Mouse (Mus musculus): ENCODE results near the gene Nup133. TPM values are rescaled to one million over a fixed set of nuclear protein-coding genes. Genes with fewer than 3 reads are reported as not detected.

The Nup133 gene
- polyA plus RNA-seq, 1 experiment from 2014 or later = 26.4 TPM

DNA sequence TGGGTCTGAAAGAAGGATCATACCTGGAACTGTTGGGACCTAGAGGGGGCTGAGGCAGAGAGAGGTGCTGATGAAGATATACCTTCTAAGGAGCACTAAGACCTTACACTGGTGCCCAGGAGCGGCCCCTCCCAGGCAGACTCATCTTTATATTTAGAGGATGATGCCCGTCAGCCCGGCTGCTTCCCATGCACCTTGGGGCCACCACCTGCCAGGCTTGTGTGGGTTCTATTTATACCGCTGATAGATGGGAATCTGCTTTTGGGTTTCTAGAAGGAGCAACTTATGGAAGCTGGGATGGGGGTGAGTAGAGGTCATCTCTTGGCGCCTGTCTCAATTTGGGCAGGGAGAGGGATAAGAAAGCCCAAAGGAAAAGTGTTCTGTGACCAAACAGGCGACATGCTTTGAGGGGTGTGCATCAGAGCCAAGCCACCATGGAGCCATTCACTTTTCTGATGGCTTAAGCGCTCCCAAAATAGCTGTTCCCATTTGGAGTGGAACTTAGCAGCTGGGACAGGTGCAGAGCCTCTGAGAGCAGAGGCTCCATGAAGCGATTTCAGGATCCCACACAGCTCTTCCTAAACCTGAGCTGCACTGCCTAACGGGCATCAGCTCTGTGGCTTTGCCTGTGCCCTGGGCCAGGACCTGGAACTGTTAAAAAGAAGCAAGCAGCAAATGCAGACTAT is 53.2 kb downstream of the Nup133 start:
- H3K4me3 ChIP-seq (ENCODE audit: low read length) = no peak overlapping the region
- ATAC-seq = no peak
- H3K9me3 ChIP-seq (ENCODE audit: control insufficient read depth, low read length) = no peaks in the 10 kb centered on the region
- no peaks in the 10 kb centered on the region for H3K36me3 ChIP-seq (ENCODE audit: control insufficient read depth, insufficient read depth, low read length)
- WGBS = 66% methylated on average over 9 of the region's 9 CpGs
- no peak overlapping the region for H3K9ac ChIP-seq (ENCODE audit: low read depth, low read length)
- no peak overlapping the region for H3K27ac ChIP-seq (ENCODE audit: low read length)
- peaks cover 10% of the 10 kb centered on the region for H3K4me1 ChIP-seq (ENCODE audit: control insufficient read depth, insufficient read depth, low read length)
- H3K4me2 ChIP-seq (ENCODE audit: low read depth, low read length) = peak overlapping the region; percentile 23; the same call in 1 of the 2 replicates
- H3K27me3 ChIP-seq (replicated peaks; ENCODE audit: control insufficient read depth, insufficient read depth, low read length) = peaks cover 42% of the 10 kb centered on the region

DNA sequence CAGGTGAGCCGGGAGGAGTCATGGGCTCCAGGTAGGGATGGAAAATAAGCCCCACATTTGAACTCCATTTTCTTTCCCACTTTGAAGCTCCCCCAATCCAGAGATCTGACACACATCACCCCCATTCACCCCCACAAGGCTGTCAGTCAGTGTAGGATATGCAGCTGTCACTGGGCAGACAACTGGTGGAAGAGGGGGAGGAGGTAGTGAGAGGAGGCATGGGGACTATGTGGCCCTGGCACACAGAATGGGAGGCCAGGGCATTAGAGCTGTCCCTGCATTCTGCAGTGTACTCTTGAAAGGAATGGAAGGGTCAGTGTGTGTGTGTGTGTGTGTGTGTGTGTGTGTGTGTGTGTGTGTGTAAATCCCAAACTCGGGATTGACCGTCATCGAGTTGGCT is 53.8 kb downstream of the Nup133 start:
- Histone ChIP-seq H3K9ac (ENCODE audit: low read depth, low read length) (no peak overlapping the region), H3K36me3 (ENCODE audit: control insufficient read depth, insufficient read depth, low read length) (no peaks in the 10 kb centered on the region), H3K9me3 (ENCODE audit: control insufficient read depth, low read length) (no peaks in the 10 kb centered on the region), H3K27ac (ENCODE audit: low read length) (no peak overlapping the region), H3K4me2 (ENCODE audit: low read depth, low read length) (no peak overlapping the region), H3K4me1 (ENCODE audit: control insufficient read depth, insufficient read depth, low read length) (peaks cover 10% of the 10 kb centered on the region), H3K27me3 (replicated peaks; ENCODE audit: control insufficient read depth, insufficient read depth, low read length) (peaks cover 48% of the 10 kb centered on the region), H3K4me3 (ENCODE audit: low read length) (no peak overlapping the region)
- 81% methylated on average over 4 of the region's 4 CpGs for WGBS
- ATAC-seq = no peak

DNA sequence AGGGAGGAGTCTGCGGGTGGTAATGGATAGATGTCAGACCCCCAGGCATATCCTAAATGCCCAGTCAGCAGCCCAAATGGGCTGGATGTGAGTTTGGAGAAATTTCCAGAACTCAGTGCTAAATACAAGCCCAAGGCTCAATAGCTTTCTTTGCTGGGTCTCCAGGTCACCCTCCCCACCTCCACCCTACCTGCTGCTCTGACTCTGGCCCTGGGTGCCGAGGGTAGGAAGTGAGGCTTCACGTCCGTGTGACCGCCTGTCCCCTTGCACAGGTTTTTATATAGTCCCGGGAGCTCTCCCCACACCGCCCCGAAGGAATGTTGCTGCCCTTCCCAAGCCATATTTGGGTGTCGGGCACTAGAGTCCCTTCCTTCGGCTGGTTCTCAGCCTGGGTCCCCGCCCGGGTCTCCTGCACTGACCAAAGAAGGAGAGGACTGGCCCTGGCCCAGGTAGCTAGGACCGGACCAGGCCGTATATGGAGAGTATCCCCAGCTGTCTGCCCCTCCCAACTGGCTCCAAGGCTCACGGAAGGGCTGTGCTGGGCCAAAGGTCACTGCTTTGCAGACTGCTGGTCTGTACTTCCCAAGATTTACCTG is 54.5 kb downstream of the Nup133 start, which contains the start of gene Acta1:
Acta1 (minus strand) TSS at position 250 of the 596 bp plus-strand sequence.
- Histone ChIP-seq H3K4me3 (ENCODE audit: low read length) (no peak within 1 kb of the TSS), H3K4me1 (ENCODE audit: control insufficient read depth, insufficient read depth, low read length) (peaks cover 10% of the 10 kb centered on the region), H3K27ac (ENCODE audit: low read length) (no peak within 1 kb of the TSS), H3K9me3 (ENCODE audit: control insufficient read depth, low read length) (no peaks in the 10 kb centered on the region), H3K36me3 (ENCODE audit: control insufficient read depth, insufficient read depth, low read length) (no peaks in the 10 kb centered on the region), H3K9ac (ENCODE audit: low read depth, low read length) (no peak within 1 kb of the TSS), H3K4me2 (ENCODE audit: low read depth, low read length) (no peak within 1 kb of the TSS), H3K27me3 (replicated peaks; ENCODE audit: control insufficient read depth, insufficient read depth, low read length) (peaks cover 49% of the 10 kb centered on the region)
- 24% methylated on average over 15 of the region's 15 CpGs for WGBS
- ATAC-seq = peak; percentile 43; the same call in 1 of the 2 replicates

DNA sequence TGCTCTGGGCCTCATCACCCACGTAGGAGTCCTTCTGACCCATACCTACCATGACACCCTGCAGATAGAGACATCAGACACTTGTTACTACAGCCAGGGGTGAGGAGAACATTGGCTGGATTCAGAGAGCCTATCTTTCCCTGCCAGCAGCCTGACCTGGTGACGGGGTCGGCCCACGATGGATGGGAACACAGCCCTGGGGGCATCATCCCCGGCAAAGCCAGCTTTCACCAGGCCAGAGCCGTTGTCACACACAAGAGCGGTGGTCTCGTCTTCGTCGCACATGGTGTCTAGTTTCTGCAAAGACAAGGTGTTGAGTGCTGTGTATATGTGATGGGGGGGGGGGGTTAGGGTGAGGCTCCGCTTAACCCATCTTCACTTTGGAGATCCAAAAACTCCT is 55.7 kb downstream of the Nup133 start:
- peaks cover 10% of the 10 kb centered on the region for H3K4me1 ChIP-seq (ENCODE audit: control insufficient read depth, insufficient read depth, low read length)
- H3K9ac ChIP-seq (ENCODE audit: low read depth, low read length) = no peak overlapping the region
- H3K27ac ChIP-seq (ENCODE audit: low read length) = no peak overlapping the region
- H3K27me3 ChIP-seq (replicated peaks; ENCODE audit: control insufficient read depth, insufficient read depth, low read length) = peaks cover 49% of the 10 kb centered on the region
- no peak overlapping the region for H3K4me2 ChIP-seq (ENCODE audit: low read depth, low read length)
- 76% methylated on average over 11 of the region's 11 CpGs for WGBS
- no peak for ATAC-seq
- H3K36me3 ChIP-seq (ENCODE audit: control insufficient read depth, insufficient read depth, low read length) = no peaks in the 10 kb centered on the region
- no peak overlapping the region for H3K4me3 ChIP-seq (ENCODE audit: low read length)
- no peaks in the 10 kb centered on the region for H3K9me3 ChIP-seq (ENCODE audit: control insufficient read depth, low read length)

DNA sequence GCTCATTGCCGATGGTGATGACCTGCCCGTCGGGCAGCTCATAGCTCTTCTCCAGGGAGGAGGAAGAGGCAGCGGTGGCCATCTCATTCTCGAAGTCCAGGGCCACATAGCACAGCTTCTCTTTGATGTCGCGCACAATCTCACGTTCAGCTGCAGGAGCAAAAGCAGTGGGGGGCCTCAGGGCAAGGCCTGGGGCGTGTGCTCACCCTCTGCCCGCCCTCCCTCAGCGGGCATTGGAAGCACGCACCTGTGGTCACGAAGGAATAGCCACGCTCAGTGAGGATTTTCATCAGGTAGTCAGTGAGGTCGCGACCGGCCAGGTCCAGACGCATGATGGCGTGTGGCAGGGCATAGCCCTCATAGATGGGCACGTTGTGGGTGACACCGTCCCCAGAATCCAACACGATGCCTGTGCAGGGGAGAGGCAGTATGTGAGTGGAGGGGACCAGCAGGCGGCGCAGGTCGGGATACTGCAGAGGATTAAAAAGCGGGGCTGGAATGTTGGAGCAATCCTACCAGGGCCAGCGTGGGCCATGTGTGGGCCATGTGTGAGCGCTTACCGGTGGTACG is 56.4 kb downstream of the Nup133 start:
- Histone ChIP-seq H3K9ac (ENCODE audit: low read depth, low read length) (no peak overlapping the region), H3K4me2 (ENCODE audit: low read depth, low read length) (no peak overlapping the region), H3K4me3 (ENCODE audit: low read length) (0 out of 2 replicates have a peak overlapping the region, but pooled peaks have one; percentile 31), H3K27me3 (replicated peaks; ENCODE audit: control insufficient read depth, insufficient read depth, low read length) (peaks cover 49% of the 10 kb centered on the region), H3K27ac (ENCODE audit: low read length) (no peak overlapping the region), H3K36me3 (ENCODE audit: control insufficient read depth, insufficient read depth, low read length) (no peaks in the 10 kb centered on the region), H3K4me1 (ENCODE audit: control insufficient read depth, insufficient read depth, low read length) (peaks cover 10% of the 10 kb centered on the region), H3K9me3 (ENCODE audit: control insufficient read depth, low read length) (no peaks in the 10 kb centered on the region)
- 13% methylated on average over 30 of the region's 30 CpGs for WGBS
- no peak for ATAC-seq

DNA sequence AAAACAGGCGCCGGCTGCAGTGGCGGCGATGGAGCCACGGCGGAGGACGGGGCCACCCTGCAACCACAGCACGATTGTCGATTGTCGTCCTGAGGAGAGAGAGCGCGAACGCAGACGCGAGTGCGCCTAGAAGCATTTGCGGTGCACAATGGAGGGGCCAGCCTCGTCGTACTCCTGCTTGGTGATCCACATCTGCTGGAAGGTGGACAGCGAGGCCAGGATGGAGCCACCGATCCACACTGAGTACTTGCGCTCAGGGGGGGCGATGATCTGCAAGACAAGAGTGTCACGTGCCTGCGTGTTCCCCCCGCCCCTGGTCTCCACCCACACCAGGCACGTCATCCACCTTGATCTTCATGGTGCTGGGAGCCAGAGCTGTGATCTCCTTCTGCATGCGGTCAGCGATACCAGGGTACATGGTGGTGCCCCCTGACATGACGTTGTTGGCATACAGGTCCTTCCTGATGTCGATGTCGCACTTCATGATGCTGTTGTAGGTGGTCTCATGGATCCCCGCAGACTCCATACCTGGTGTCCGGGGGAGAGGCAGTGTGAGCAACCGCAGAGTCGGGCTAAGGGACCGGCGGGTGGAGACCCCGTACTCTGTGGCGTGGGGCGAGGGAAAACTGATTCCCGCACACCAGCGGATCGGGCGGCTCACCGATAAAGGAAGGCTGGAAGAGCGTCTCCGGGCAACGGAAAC is 57.0 kb downstream of the Nup133 start:
- Histone ChIP-seq H3K4me1 (ENCODE audit: control insufficient read depth, insufficient read depth, low read length) (peaks cover 10% of the 10 kb centered on the region), H3K9me3 (ENCODE audit: control insufficient read depth, low read length) (no peaks in the 10 kb centered on the region), H3K36me3 (ENCODE audit: control insufficient read depth, insufficient read depth, low read length) (no peaks in the 10 kb centered on the region), H3K27ac (ENCODE audit: low read length) (no peak overlapping the region), H3K27me3 (replicated peaks; ENCODE audit: control insufficient read depth, insufficient read depth, low read length) (peaks cover 49% of the 10 kb centered on the region), H3K4me3 (ENCODE audit: low read length) (peak overlapping the region; percentile 31), H3K4me2 (ENCODE audit: low read depth, low read length) (peak overlapping the region; percentile 43), H3K9ac (ENCODE audit: low read depth, low read length) (no peak overlapping the region)
- no peak; the same call in 1 of the 2 replicates for ATAC-seq
- 1% methylated on average over 49 of the region's 49 CpGs for WGBS

DNA sequence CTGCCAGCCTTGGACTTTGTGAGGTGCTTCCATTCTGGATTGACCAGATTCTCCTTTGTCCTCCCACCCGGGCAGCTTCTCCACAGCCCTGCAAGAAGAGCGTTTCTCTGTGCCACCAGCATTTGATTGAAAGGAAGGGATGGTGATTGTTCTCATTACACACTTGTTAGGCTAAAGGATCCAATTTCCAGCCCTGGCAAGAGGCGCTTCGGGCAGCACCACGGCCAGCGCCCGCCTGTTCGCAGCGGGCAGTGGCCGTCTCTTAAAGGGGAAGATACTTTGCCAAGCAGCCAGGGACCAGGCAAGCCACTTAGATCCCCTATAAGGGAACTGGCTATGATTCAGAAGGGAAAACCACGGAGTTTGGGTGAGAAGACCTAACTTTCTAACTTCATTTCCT is 57.8 kb downstream of the Nup133 start:
- peak overlapping the region; percentile 43 for H3K4me2 ChIP-seq (ENCODE audit: low read depth, low read length)
- H3K27ac ChIP-seq (ENCODE audit: low read length) = no peak overlapping the region
- H3K27me3 ChIP-seq (replicated peaks; ENCODE audit: control insufficient read depth, insufficient read depth, low read length) = peaks cover 49% of the 10 kb centered on the region
- no peak overlapping the region for H3K9ac ChIP-seq (ENCODE audit: low read depth, low read length)
- no peak for ATAC-seq
- under 1% methylated on average over 11 of the region's 11 CpGs for WGBS
- no peaks in the 10 kb centered on the region for H3K36me3 ChIP-seq (ENCODE audit: control insufficient read depth, insufficient read depth, low read length)
- H3K4me1 ChIP-seq (ENCODE audit: control insufficient read depth, insufficient read depth, low read length) = peaks cover 10% of the 10 kb centered on the region
- peak overlapping the region; percentile 31 for H3K4me3 ChIP-seq (ENCODE audit: low read length)
- no peaks in the 10 kb centered on the region for H3K9me3 ChIP-seq (ENCODE audit: control insufficient read depth, low read length)

DNA sequence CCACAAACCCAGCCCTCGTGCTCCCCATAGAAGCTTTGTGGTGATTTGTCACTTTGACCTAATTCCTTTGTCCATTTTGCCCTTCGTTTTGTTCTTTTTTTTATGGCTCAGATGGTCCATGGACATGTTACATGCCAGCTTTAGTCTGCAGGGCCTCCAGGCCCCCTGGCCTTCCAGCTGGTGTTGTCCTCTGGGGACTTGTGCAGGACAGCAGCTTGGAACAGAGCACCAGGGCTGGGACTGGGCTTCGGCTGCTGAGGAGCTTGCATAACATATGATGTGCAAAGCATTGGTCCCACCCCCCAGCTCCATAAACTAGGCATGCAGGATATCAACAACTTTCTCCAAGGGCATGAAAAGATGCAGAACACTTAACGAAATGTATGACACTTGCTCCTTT is 59.3 kb downstream of the Nup133 start:
- Histone ChIP-seq H3K36me3 (ENCODE audit: control insufficient read depth, insufficient read depth, low read length) (no peaks in the 10 kb centered on the region), H3K4me2 (ENCODE audit: low read depth, low read length) (no peak overlapping the region), H3K4me1 (ENCODE audit: control insufficient read depth, insufficient read depth, low read length) (peaks cover 7% of the 10 kb centered on the region), H3K9me3 (ENCODE audit: control insufficient read depth, low read length) (no peaks in the 10 kb centered on the region), H3K27me3 (replicated peaks; ENCODE audit: control insufficient read depth, insufficient read depth, low read length) (peaks cover 52% of the 10 kb centered on the region), H3K27ac (ENCODE audit: low read length) (no peak overlapping the region), H3K9ac (ENCODE audit: low read depth, low read length) (no peak overlapping the region), H3K4me3 (ENCODE audit: low read length) (no peak overlapping the region)
- 67% methylated on average over 4 of the region's 4 CpGs for WGBS
- no peak for ATAC-seq

DNA sequence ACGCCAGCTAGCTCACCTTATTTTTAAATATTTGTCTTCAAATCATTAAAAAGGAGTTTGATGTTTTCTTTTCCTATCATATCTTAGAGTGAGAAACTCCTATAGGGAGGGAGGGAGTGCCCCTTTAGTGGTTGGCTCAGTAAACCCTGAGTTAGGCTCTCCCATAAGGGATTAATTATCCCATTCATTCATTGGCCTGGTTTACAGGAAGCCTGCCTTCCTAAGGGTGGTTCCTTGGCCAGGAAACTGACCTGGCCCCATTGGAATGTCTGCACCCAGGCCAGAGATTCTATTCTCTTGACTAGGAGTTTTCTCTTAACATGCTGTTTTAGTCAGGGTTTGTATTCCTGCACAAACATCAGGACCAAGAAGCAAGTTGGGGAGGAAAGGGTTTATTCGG is 61.1 kb downstream of the Nup133 start:
- Histone ChIP-seq H3K27ac (ENCODE audit: low read length) (no peak overlapping the region), H3K9me3 (ENCODE audit: control insufficient read depth, low read length) (no peaks in the 10 kb centered on the region), H3K27me3 (replicated peaks; ENCODE audit: control insufficient read depth, insufficient read depth, low read length) (peaks cover 34% of the 10 kb centered on the region), H3K4me2 (ENCODE audit: low read depth, low read length) (no peak overlapping the region), H3K4me3 (ENCODE audit: low read length) (no peak overlapping the region), H3K4me1 (ENCODE audit: control insufficient read depth, insufficient read depth, low read length) (peaks cover 11% of the 10 kb centered on the region), H3K9ac (ENCODE audit: low read depth, low read length) (no peak overlapping the region), H3K36me3 (ENCODE audit: control insufficient read depth, insufficient read depth, low read length) (no peaks in the 10 kb centered on the region)
- ATAC-seq = no peak
- WGBS = 80% methylated on average over 2 of the region's 2 CpGs
